Mouse (Mus musculus): ENCODE measurements at regions not wholly inside any gene's neighbourhood (a gene's known extent, or its start where the extent isn't known, plus 50 kb on each side); places are given as distances from the start of the nearest gene placed in this dataset.

- 74% methylated on average over 9 of the region's 9 CpGs for WGBS
- no peak overlapping the region for H3K4me3 ChIP-seq (replicated peaks)
- no peaks in the 10 kb centered on the region for H3K9me3 ChIP-seq (replicated peaks)
- no peak for ATAC-seq (ENCODE audit: insufficient number of reproducible peaks, low FRiP score, low TSS enrichment, low read depth)
- no peak overlapping the region for H3K4me2 ChIP-seq (replicated peaks)
- H3K27ac ChIP-seq (replicated peaks): no peak overlapping the region
- 0 out of 2 replicates have a peak, but pooled peaks cover 3% of the 10 kb centered on the region for H3K4me1 ChIP-seq
- H3K9ac ChIP-seq: no peak overlapping the region
- no peaks in the 10 kb centered on the region for H3K36me3 ChIP-seq
- no peaks in the 10 kb centered on the region for H3K27me3 ChIP-seq
These were observed 137.9 kb upstream of the Slc35f3 start for GRCm38 (mm10) chr8:126160356-126160975.

GRCm38 (mm10) chr8:126162748-126163371, 135.5 kb upstream of the Slc35f3 start:
- no peaks in the 10 kb centered on the region for H3K36me3 ChIP-seq
- no peak overlapping the region for H3K4me3 ChIP-seq (replicated peaks)
- WGBS: 37% methylated on average over 11 of the region's 11 CpGs
- H3K9me3 ChIP-seq (replicated peaks): no peaks in the 10 kb centered on the region
- ATAC-seq (ENCODE audit: insufficient number of reproducible peaks, low FRiP score, low TSS enrichment, low read depth): no peak
- H3K9ac ChIP-seq: no peak overlapping the region
- H3K4me1 ChIP-seq: 0 out of 2 replicates have a peak, but pooled peaks cover 3% of the 10 kb centered on the region
- no peaks in the 10 kb centered on the region for H3K27me3 ChIP-seq
- no peak overlapping the region for H3K4me2 ChIP-seq (replicated peaks)
- no peak overlapping the region for H3K27ac ChIP-seq (replicated peaks)

- Histone ChIP-seq H3K27ac (replicated peaks) (no peak overlapping the region), H3K4me3 (replicated peaks) (no peak overlapping the region), H3K27me3 (no peaks in the 10 kb centered on the region), H3K9ac (no peak overlapping the region), H3K4me2 (replicated peaks) (no peak overlapping the region), H3K36me3 (no peaks in the 10 kb centered on the region), H3K9me3 (replicated peaks) (no peaks in the 10 kb centered on the region), H3K4me1 (0 out of 2 replicates have a peak, but pooled peaks cover 3% of the 10 kb centered on the region)
- ATAC-seq (ENCODE audit: insufficient number of reproducible peaks, low FRiP score, low TSS enrichment, low read depth): no peak
- WGBS: 56% methylated on average over 5 of the region's 5 CpGs
These were observed 134.4 kb upstream of the Slc35f3 start for GRCm38 (mm10) chr8:126163954-126164353.

- Histone ChIP-seq H3K36me3 (no peaks in the 10 kb centered on the region), H3K4me3 (replicated peaks) (no peak overlapping the region), H3K27ac (replicated peaks) (no peak overlapping the region), H3K4me2 (replicated peaks) (no peak overlapping the region), H3K27me3 (no peaks in the 10 kb centered on the region), H3K9me3 (replicated peaks) (no peaks in the 10 kb centered on the region), H3K4me1 (0 out of 2 replicates have a peak, but pooled peaks cover 3% of the 10 kb centered on the region), H3K9ac (no peak overlapping the region)
- no peak for ATAC-seq (ENCODE audit: insufficient number of reproducible peaks, low FRiP score, low TSS enrichment, low read depth)
- WGBS: 65% methylated on average over 8 of the region's 8 CpGs
These were observed 132.8 kb upstream of the Slc35f3 start for GRCm38 (mm10) chr8:126165486-126166095.

GRCm38 (mm10) chr8:126166394-126166793, 132.0 kb upstream of the Slc35f3 start:
- H3K27me3 ChIP-seq: no peaks in the 10 kb centered on the region
- no peaks in the 10 kb centered on the region for H3K36me3 ChIP-seq
- no peaks in the 10 kb centered on the region for H3K9me3 ChIP-seq (replicated peaks)
- H3K4me3 ChIP-seq (replicated peaks): no peak overlapping the region
- no peak overlapping the region for H3K27ac ChIP-seq (replicated peaks)
- 66% methylated on average over 7 of the region's 7 CpGs for WGBS
- H3K4me1 ChIP-seq: 0 out of 2 replicates have a peak, but pooled peaks cover 3% of the 10 kb centered on the region
- H3K9ac ChIP-seq: no peak overlapping the region
- H3K4me2 ChIP-seq (replicated peaks): no peak overlapping the region
- ATAC-seq (ENCODE audit: insufficient number of reproducible peaks, low FRiP score, low TSS enrichment, low read depth): no peak

GRCm38 (mm10) chr8:126174451-126174850, 123.9 kb upstream of the Slc35f3 start:
- Histone ChIP-seq H3K9me3 (replicated peaks) (no peaks in the 10 kb centered on the region), H3K9ac (no peak overlapping the region), H3K4me1 (no peaks in the 10 kb centered on the region), H3K27me3 (no peaks in the 10 kb centered on the region), H3K4me3 (replicated peaks) (no peak overlapping the region), H3K27ac (replicated peaks) (no peak overlapping the region), H3K4me2 (replicated peaks) (no peak overlapping the region), H3K36me3 (no peaks in the 10 kb centered on the region)
- 63% methylated on average over 7 of the region's 7 CpGs for WGBS
- no peak for ATAC-seq (ENCODE audit: insufficient number of reproducible peaks, low FRiP score, low TSS enrichment, low read depth)

- H3K4me1 ChIP-seq: no peaks in the 10 kb centered on the region
- WGBS: 94% methylated on average over 7 of the region's 7 CpGs
- H3K4me2 ChIP-seq (replicated peaks): no peak overlapping the region
- H3K27ac ChIP-seq (replicated peaks): no peak overlapping the region
- no peak overlapping the region for H3K9ac ChIP-seq
- no peak overlapping the region for H3K4me3 ChIP-seq (replicated peaks)
- no peaks in the 10 kb centered on the region for H3K36me3 ChIP-seq
- ATAC-seq (ENCODE audit: insufficient number of reproducible peaks, low FRiP score, low TSS enrichment, low read depth): no peak
- no peaks in the 10 kb centered on the region for H3K9me3 ChIP-seq (replicated peaks)
- H3K27me3 ChIP-seq: no peaks in the 10 kb centered on the region
These were observed 122.1 kb upstream of the Slc35f3 start for GRCm38 (mm10) chr8:126176305-126176704.

GRCm38 (mm10) chr8:126177855-126178254, 120.5 kb upstream of the Slc35f3 start:
- Histone ChIP-seq H3K4me1 (no peaks in the 10 kb centered on the region), H3K9me3 (replicated peaks) (no peaks in the 10 kb centered on the region), H3K27ac (replicated peaks) (no peak overlapping the region), H3K36me3 (no peaks in the 10 kb centered on the region), H3K9ac (no peak overlapping the region), H3K4me2 (replicated peaks) (no peak overlapping the region), H3K4me3 (replicated peaks) (no peak overlapping the region), H3K27me3 (no peaks in the 10 kb centered on the region)
- WGBS: 80% methylated on average over 10 of the region's 10 CpGs
- no peak for ATAC-seq (ENCODE audit: insufficient number of reproducible peaks, low FRiP score, low TSS enrichment, low read depth)

- H3K4me1 ChIP-seq: no peaks in the 10 kb centered on the region
- no peaks in the 10 kb centered on the region for H3K27me3 ChIP-seq
- no peak overlapping the region for H3K9ac ChIP-seq
- H3K9me3 ChIP-seq (replicated peaks): no peaks in the 10 kb centered on the region
- 29% methylated on average over 5 of the region's 5 CpGs for WGBS
- H3K4me3 ChIP-seq (replicated peaks): no peak overlapping the region
- no peak for ATAC-seq (ENCODE audit: insufficient number of reproducible peaks, low FRiP score, low TSS enrichment, low read depth)
- H3K27ac ChIP-seq (replicated peaks): no peak overlapping the region
- no peak overlapping the region for H3K4me2 ChIP-seq (replicated peaks)
- H3K36me3 ChIP-seq: no peaks in the 10 kb centered on the region
These were observed 109.5 kb upstream of the Slc35f3 start for GRCm38 (mm10) chr8:126188741-126189285.

- WGBS: 90% methylated on average over 2 of the region's 2 CpGs
- H3K27me3 ChIP-seq: no peaks in the 10 kb centered on the region
- no peak overlapping the region for H3K9ac ChIP-seq
- H3K27ac ChIP-seq (replicated peaks): no peak overlapping the region
- no peaks in the 10 kb centered on the region for H3K36me3 ChIP-seq
- no peak overlapping the region for H3K4me3 ChIP-seq (replicated peaks)
- no peak overlapping the region for H3K4me2 ChIP-seq (replicated peaks)
- H3K9me3 ChIP-seq (replicated peaks): no peaks in the 10 kb centered on the region
- no peaks in the 10 kb centered on the region for H3K4me1 ChIP-seq
- ATAC-seq (ENCODE audit: insufficient number of reproducible peaks, low FRiP score, low TSS enrichment, low read depth): no peak
These were observed 102.7 kb upstream of the Slc35f3 start for GRCm38 (mm10) chr8:126195616-126196015.

GRCm38 (mm10) chr8:126210561-126210960, 87.8 kb upstream of the Slc35f3 start:
- Histone ChIP-seq H3K4me3 (replicated peaks) (no peak overlapping the region), H3K4me1 (no peaks in the 10 kb centered on the region), H3K27ac (replicated peaks) (no peak overlapping the region), H3K27me3 (no peaks in the 10 kb centered on the region), H3K9ac (no peak overlapping the region), H3K4me2 (replicated peaks) (no peak overlapping the region), H3K9me3 (replicated peaks) (no peaks in the 10 kb centered on the region), H3K36me3 (no peaks in the 10 kb centered on the region)
- ATAC-seq (ENCODE audit: insufficient number of reproducible peaks, low FRiP score, low TSS enrichment, low read depth): no peak
- WGBS: 84% methylated on average over 8 of the region's 8 CpGs
